Mouse (Mus musculus) hindbrain, embryonic 10.5 days (tissue): Measurements from ENCODE around the gene Lgals4. TPM values are rescaled to one million over a fixed set of nuclear protein-coding genes. Genes with fewer than 3 reads are reported as not detected.

Experiments used
- DNase-seq: peaks from one replicate; pipeline ENCODE4 v3.0.0-alpha.2; 2017; ENCODE audit warnings: low spot score
- H3K27ac ChIP-seq: fragments of 300-500 bp; sonication (generic); 2 replicates; pipeline ENCODE4 v1.5.1; 2016; ENCODE audit warnings: mild to moderate bottlenecking, moderate library complexity
- H3K27me3 ChIP-seq: fragments of 300-500 bp; sonication (generic); 2 replicates; pipeline ENCODE4 v1.6.1; 2016; ENCODE audit warnings: mild to moderate bottlenecking; ENCODE audit not compliant: poor library complexity, insufficient read depth, severe bottlenecking
- H3K36me3 ChIP-seq: fragments of 300-500 bp; sonication (generic); 2 replicates; pipeline ENCODE4 v1.6.1; 2016; ENCODE audit warnings: mild to moderate bottlenecking, moderate library complexity
- H3K4me1 ChIP-seq: fragments of 300-500 bp; sonication (generic); replicated peaks from 2 replicates; pipeline ENCODE4 v1.6.1; 2016; ENCODE audit warnings: mild to moderate bottlenecking
- H3K4me3 ChIP-seq: fragments of 300-500 bp; sonication (generic); 2 replicates; pipeline ENCODE4 v1.5.1; 2016; ENCODE audit warnings: mild to moderate bottlenecking, moderate library complexity
- H3K9me3 ChIP-seq: fragments of 300-500 bp; sonication (generic); 2 replicates; pipeline ENCODE4 v1.6.1; 2016; ENCODE audit warnings: mild to moderate bottlenecking, moderate library complexity
- WGBS: fragments of 180-500 bp; shearing (Covaris S2); methylation state at CpG from one replicate; pipeline ENCODE4 v1.1.7; 2016; 5-methylcytosine and 5-hydroxymethylcytosine counted together
- polyA plus RNA-seq: library from polyadenylated mRNA; unstranded; fragments of >200 nt; fragmentation: Nextera tagmentation; extraction: Ambion mirVana; gene quantifications from 2 replicates; pipeline ENCODE4 v1.2.1, GENCODE M21; 2016

Gene Lgals4
- polyA plus RNA-seq, 1 experiment from 2014 or later, result 3.9 TPM

DNA sequence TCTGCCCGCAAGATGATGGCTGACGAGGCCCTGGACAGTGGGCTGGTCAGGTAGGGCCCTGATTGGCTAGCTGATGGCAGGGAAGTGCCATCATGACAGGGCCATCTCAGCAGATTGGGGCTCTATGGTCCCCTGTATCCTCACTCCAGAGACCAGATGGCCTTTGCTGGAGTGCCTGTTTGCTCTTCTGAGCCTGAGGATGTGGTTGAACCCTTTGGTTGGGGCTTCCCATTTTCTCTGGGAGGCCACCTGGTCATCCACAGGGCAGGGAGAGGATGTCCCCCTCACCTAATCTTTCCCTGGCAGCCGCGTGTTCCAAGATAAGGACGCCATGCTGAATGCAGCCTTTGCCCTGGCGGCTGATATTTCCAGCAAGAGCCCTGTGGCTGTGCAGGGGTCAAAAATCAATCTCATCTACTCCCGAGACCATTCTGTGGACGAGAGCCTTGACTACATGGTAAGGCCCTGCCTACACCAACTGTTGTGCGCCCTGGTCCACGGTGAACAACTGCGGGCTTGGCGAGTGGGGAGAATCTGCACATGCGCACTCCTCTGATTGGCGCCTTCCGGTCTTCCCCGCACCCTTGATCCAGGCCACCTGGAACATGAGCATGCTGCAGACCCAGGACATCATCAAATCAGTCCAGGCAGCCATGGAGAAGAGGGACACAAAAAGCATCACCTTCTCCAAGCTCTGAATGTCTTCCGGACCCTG is 2.1 kb upstream of the Lgals4 start:
- no peak overlapping the region for H3K4me3 ChIP-seq
- peaks cover 31% of the 10 kb centered on the region for H3K36me3 ChIP-seq
- H3K27me3 ChIP-seq, result no peaks in the 10 kb centered on the region
- H3K27ac ChIP-seq, result no peak overlapping the region
- 92% methylated on average over 17 of the region's 17 CpGs for WGBS
- H3K4me1 ChIP-seq, result no peaks in the 10 kb centered on the region
- no peak for DNase-seq
- H3K9me3 ChIP-seq, result peaks cover 6% of the 10 kb centered on the region; the same call in 1 of the 2 replicates

DNA sequence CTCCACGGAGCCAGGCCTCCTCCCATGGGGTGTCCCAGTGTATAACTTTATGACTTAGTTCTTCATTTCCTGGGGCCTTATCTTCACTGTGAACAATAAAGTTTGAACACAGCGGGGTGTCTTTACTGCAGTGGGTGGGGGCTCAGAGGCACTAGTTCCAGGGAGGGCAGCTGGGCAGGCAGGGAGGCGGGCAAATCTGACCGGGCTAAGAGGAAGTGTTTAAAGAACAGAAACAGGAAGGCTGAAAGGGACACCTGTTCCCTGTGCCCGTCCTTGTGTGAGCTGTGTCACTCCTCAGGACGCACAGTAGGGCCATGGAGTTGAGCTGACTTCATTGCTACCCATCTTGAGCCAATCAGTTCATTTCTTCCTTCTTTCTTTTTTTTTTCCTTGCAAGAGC is 1.5 kb upstream of the Lgals4 start:
- Histone ChIP-seq H3K4me3 (no peak overlapping the region), H3K27ac (no peak overlapping the region), H3K36me3 (peaks cover 31% of the 10 kb centered on the region), H3K9me3 (peaks cover 6% of the 10 kb centered on the region; the same call in 1 of the 2 replicates), H3K4me1 (no peaks in the 10 kb centered on the region), H3K27me3 (no peaks in the 10 kb centered on the region)
- 82% methylated on average over 6 of the region's 6 CpGs for WGBS
- no peak for DNase-seq

DNA sequence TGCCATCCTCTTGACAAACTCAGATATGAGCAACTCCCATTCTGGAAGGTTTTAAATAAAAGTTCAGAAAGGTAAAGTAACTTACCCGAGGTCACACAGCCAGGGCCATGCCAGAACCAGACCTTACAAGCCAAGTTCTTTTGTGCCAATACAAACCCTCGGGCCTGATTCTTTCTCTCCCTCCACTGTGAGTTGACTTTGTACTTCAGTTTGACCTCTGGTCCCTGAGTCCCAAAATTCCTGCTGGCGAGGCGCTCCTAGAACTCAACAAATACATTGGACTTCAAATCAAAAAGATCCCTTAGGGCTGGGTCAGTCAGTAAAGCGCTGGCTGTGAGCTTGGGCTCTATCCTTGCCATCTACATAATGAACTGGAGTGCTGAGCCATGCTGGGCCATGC is 3.3 kb downstream of the Lgals4 start:
- H3K4me3 ChIP-seq, result no peak overlapping the region
- H3K36me3 ChIP-seq, result peaks cover 3% of the 10 kb centered on the region
- 81% methylated on average over 5 of the region's 5 CpGs for WGBS
- H3K9me3 ChIP-seq, result no peaks in the 10 kb centered on the region
- H3K27me3 ChIP-seq, result no peaks in the 10 kb centered on the region
- no peak for DNase-seq
- H3K4me1 ChIP-seq, result no peaks in the 10 kb centered on the region
- H3K27ac ChIP-seq, result no peak overlapping the region

DNA sequence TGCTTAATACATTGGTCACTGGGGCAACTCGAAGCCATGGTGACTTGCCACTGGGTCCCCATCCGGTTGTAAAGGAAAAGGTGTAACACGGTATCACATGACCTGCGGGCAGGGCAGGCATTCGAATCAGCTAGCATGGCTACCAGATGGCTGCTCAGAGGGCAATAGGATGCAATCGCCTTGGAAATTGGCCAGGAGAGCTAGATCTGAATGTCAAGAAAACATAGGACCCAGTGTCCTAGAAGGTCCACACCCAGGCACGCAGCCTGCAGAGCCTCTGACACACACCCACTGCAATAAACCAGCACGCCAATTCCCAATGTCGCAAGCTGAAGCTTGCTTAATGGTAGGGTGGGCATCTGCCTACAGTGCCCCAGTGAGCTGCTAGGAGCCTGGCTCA is 4.7 kb downstream of the Lgals4 start:
- WGBS, result 87% methylated on average over 9 of the region's 9 CpGs
- Histone ChIP-seq H3K27ac (no peak overlapping the region), H3K27me3 (no peaks in the 10 kb centered on the region), H3K4me1 (no peaks in the 10 kb centered on the region), H3K4me3 (no peak overlapping the region), H3K36me3 (no peaks in the 10 kb centered on the region), H3K9me3 (no peaks in the 10 kb centered on the region)
- no peak for DNase-seq

- Histone ChIP-seq H3K27me3 (no peaks in the 10 kb centered on the region), H3K4me1 (peaks cover 7% of the 10 kb centered on the region; the same call in 1 of the 2 replicates), H3K36me3 (no peaks in the 10 kb centered on the region), H3K9me3 (peaks cover 7% of the 10 kb centered on the region; the same call in 1 of the 2 replicates), H3K4me3 (no peak overlapping the region), H3K27ac (no peak overlapping the region)
- no peak for DNase-seq
- WGBS, result 85% methylated on average over 1 of the region's 1 CpGs
These were observed 13.6 kb downstream of the Lgals4 start for GRCm38 (mm10) chr7:28847273-28847672.

GRCm38 (mm10) chr7:28849700-28850236 is 16.1 kb downstream of the Lgals4 start:
- no peak for DNase-seq
- no peak overlapping the region for H3K4me3 ChIP-seq
- 50% methylated on average over 1 of the region's 1 CpGs for WGBS
- 0 out of 2 replicates have a peak overlapping the region, but pooled peaks have one; percentile 6 for H3K27ac ChIP-seq
- no peaks in the 10 kb centered on the region for H3K27me3 ChIP-seq
- peaks cover 6% of the 10 kb centered on the region; the same call in 1 of the 2 replicates for H3K9me3 ChIP-seq
- no peaks in the 10 kb centered on the region for H3K36me3 ChIP-seq
- H3K4me1 ChIP-seq, result peaks cover 7% of the 10 kb centered on the region; the same call in 1 of the 2 replicates

GRCm38 (mm10) chr7:28850642-28851041 is 17.0 kb downstream of the Lgals4 start:
- no peak overlapping the region for H3K27ac ChIP-seq
- DNase-seq, result no peak
- H3K9me3 ChIP-seq, result peaks cover 6% of the 10 kb centered on the region; the same call in 1 of the 2 replicates
- 85% methylated on average over 4 of the region's 4 CpGs for WGBS
- H3K4me3 ChIP-seq, result no peak overlapping the region
- H3K36me3 ChIP-seq, result no peaks in the 10 kb centered on the region
- H3K27me3 ChIP-seq, result no peaks in the 10 kb centered on the region
- peaks cover 7% of the 10 kb centered on the region; the same call in 1 of the 2 replicates for H3K4me1 ChIP-seq

- no peak for DNase-seq
- Histone ChIP-seq H3K9me3 (peaks cover 8% of the 10 kb centered on the region), H3K27me3 (no peaks in the 10 kb centered on the region), H3K36me3 (no peaks in the 10 kb centered on the region), H3K4me3 (no peak overlapping the region), H3K27ac (no peak overlapping the region), H3K4me1 (peaks cover 16% of the 10 kb centered on the region)
- WGBS, result 89% methylated on average over 2 of the region's 2 CpGs
These were observed 26.3 kb downstream of the Lgals4 start for GRCm38 (mm10) chr7:28859953-28860352.

DNA sequence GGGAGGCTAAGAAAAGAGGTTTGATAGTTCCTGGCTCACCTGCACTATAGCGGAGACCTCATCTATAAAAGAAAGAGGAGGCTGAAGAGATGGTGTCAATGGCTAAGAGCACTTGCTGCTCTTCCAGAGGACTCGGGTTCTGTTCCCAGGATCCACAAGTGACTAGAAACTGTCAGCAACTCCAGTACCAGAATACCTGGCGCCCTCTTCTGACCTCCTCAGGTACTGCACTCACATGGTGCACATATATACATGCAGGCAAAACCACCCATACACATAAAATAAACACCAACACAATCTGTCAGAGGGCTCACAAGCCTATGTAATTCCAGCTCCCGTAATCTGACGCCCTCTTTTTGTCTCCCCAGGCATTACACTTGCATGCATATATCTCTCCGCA is 27.2 kb downstream of the Lgals4 start:
- no peak overlapping the region for H3K27ac ChIP-seq

GRCm38 (mm10) chr7:28862817-28863499 is 29.3 kb downstream of the Lgals4 start:
- Histone ChIP-seq H3K36me3 (no peaks in the 10 kb centered on the region), H3K27ac (no peak overlapping the region), H3K4me3 (no peak overlapping the region), H3K27me3 (peaks cover 5% of the 10 kb centered on the region; the same call in 1 of the 2 replicates), H3K4me1 (peaks cover 26% of the 10 kb centered on the region), H3K9me3 (peaks cover 8% of the 10 kb centered on the region)
- no peak for DNase-seq
- 81% methylated on average over 15 of the region's 15 CpGs for WGBS

More for the DNA sequence above, 27.2 kb downstream of the Lgals4 start:
- WGBS, result 86% methylated on average over 6 of the region's 6 CpGs
- no peak overlapping the region for H3K4me3 ChIP-seq
- H3K9me3 ChIP-seq, result peaks cover 8% of the 10 kb centered on the region
- H3K4me1 ChIP-seq, result peaks cover 21% of the 10 kb centered on the region
- H3K27me3 ChIP-seq, result peaks cover 5% of the 10 kb centered on the region; the same call in 1 of the 2 replicates
- DNase-seq, result no peak
- H3K36me3 ChIP-seq, result no peaks in the 10 kb centered on the region

DNA sequence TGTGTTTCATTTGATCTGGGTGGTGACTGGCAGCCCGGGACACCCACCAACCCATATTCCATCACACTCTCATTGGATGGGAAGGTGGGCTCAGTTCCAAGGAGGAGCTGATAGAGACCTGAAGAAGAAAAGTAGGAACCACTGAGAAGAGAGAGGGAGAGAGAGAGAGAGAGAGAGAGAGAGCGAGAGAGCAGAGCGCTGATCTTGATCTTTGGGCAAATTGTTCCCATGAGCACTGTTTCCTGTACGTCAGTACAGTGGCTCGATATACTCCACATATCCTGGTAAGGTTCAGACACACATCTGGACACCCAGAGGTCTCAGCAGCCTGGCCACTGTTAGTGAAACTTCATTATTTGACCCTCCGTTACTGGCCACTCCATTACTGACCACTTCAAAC is 29.9 kb downstream of the Lgals4 start, which contains the start of gene Lgals7:
TSS of gene Lgals7 (plus strand) at position 314 of the 400 bp plus-strand sequence.
- peaks cover 5% of the 10 kb centered on the region; the same call in 1 of the 2 replicates for H3K27me3 ChIP-seq
- peak within 1 kb of the TSS; percentile 50; the same call in 1 of the 2 replicates for H3K27ac ChIP-seq
- H3K4me1 ChIP-seq, result peaks cover 26% of the 10 kb centered on the region
- WGBS, result 89% methylated on average over 6 of the region's 6 CpGs
- DNase-seq, result no peak
- no peak within 1 kb of the TSS for H3K4me3 ChIP-seq
- no peaks in the 10 kb centered on the region for H3K36me3 ChIP-seq
- peaks cover 8% of the 10 kb centered on the region for H3K9me3 ChIP-seq

DNA sequence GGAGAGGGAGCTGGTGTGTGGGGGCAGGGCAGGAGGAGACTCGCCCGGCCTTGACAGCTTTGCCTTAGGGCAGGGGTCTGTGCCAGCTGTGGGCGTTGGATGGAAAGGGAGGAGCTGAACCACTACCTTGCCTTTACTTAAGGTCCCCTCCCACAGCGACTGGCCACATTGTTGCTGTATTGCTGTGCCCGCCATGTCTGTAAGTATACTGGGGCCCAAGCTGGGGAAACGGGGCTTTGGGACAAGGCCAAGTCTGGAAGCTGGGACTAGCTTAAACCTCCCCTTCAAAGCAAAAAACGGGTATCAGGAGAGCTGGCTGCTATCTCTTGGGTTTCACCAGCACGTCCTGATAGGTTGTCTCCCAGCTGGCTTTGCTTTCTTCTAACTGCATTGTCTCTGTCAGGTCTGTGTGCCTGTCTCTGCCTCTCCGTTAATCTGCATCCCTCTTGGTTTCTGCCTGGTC is 30.7 kb downstream of the Lgals4 start:
- no peak for DNase-seq
- peaks cover 5% of the 10 kb centered on the region; the same call in 1 of the 2 replicates for H3K27me3 ChIP-seq
- WGBS, result 60% methylated on average over 9 of the region's 9 CpGs
- peak overlapping the region; percentile 50; the same call in 1 of the 2 replicates for H3K27ac ChIP-seq
- no peaks in the 10 kb centered on the region for H3K36me3 ChIP-seq
- H3K4me1 ChIP-seq, result peaks cover 26% of the 10 kb centered on the region
- peaks cover 8% of the 10 kb centered on the region for H3K9me3 ChIP-seq
- H3K4me3 ChIP-seq, result no peak overlapping the region
